Mouse (Mus musculus) gastrocnemius, adult 8-10 months (tissue): ENCODE results near the gene Olfr1291-ps1. TPM values are rescaled to one million over a fixed set of nuclear protein-coding genes. Genes with fewer than 3 reads are reported as not detected.

Source experiments
- DNase-seq, 2 experiments: peaks; one replicate each; pipeline ENCODE4 v3.0.0; 2022; ENCODE audit warnings: low spot score in 2 of 2
- total RNA-seq, 4 experiments: library from RNA; stranded (reverse); gene quantifications; 2 replicates each; pipeline ENCODE4 v1.2.4; 2022

Olfr1291-ps1 gene
- not detected for total RNA-seq

DNA sequence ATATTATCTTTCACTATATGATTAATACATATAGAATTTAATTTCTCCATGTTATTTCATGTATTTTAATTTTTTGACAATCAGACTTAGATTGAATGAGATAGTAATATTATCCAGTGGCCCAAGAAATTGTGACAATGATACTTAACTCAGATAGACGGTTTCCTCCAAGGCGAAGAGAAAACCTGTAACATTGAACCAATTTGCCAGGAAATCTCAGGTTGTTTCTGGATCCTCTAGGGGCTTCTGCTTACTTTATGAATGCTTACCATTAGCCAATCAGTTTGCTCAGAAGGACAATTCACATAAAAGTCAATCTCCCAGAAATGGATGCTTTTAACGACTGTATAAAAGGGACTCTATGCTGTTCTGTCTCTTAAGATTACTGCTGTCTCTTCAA, at the start of gene Olfr1291-ps1:
TSS of gene Olfr1291-ps1 (plus strand) at position 301 of the 400 bp plus-strand sequence.
- DNase-seq = no peak

DNA sequence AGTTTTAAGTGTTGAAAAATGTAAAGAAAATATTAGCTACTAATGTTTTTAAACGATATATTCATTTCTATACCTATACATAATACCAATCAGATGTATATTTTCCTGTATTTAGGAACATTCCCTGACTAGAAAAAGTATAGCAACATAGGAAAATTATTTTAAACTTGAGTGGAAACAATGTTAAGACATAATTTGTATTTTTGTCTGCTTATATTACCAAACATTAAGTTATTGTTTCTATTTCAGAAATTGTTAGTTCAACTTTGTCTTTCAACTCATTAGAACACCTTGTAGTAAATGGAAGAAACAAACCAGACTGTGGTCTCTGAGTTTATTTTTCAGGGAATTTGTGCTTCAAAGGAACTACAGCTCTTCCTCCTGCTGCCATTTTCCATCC, 48.1 kb upstream of the Olfr1291-ps1 start, which contains the start of gene Olfr1287:
TSS of gene Olfr1287 (plus strand) at position 301 of the 400 bp plus-strand sequence.
- no peak for DNase-seq

DNA sequence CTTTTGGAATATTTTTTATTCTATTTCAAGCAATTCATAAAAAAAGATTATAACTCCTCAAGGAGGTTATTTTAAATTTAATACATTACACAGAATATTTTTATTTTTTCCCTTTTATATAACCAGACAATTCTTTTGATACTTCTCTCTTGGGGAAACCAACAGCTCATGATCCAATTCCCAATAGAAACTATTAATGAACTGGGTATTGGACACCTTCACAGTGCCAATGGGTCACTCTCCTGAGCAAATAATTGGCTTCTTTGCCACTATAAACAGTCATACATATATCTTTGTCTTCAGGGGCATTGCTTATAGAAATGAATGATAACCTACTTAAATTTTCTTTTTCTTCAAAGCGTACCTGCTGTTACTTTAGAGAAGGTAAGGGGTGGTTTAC, 23.2 kb upstream of the Olfr1291-ps1 start, which contains the start of gene Olfr1288:
TSS of gene Olfr1288 (plus strand) at position 301 of the 400 bp plus-strand sequence.
- no peak for DNase-seq

DNA sequence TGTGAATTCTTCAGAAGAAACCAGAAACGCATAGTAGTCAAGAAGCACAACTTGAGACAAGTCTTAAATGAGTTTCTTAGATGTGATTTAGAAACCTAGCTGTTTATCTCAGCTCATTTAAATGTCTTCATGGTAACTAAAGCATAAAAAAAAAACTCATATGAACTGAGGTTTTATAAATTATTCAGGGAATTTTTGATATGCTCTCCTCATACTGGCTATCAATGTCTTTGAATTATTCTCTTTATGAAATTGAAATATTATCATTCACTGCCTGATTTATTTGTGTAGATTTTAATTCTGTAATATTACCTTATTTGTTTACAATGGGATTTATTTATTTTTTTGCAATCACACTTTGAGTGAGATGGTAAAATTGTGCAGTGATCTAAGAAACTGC, 16.5 kb upstream of the Olfr1291-ps1 start, which contains the start of gene Olfr1289:
TSS of gene Olfr1289 (plus strand) at position 301 of the 400 bp plus-strand sequence.
- DNase-seq = no peak

DNA sequence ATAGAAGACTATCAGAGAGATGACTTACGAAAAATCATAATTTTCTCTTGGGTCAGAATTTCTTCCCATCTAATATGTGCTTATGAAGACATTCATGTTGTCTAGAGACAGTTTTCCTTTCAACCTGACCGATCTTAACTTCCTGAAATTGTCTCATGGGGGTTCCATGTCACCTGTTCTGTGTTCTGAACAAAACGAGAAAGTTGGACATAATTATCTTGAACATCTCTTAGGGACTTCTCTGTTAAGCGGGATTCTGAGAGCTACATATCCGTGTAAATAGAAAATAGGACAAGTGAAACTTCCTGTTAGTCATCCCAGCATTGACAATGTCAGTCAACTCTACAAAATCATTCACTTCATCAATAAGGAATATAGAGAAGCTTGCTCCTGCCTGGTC, 3.3 kb upstream of the Olfr1291-ps1 start, which contains the start of gene Olfr1290:
TSS of gene Olfr1290 (minus strand) at position 101 of the 400 bp plus-strand sequence.
- no peak for DNase-seq

DNA sequence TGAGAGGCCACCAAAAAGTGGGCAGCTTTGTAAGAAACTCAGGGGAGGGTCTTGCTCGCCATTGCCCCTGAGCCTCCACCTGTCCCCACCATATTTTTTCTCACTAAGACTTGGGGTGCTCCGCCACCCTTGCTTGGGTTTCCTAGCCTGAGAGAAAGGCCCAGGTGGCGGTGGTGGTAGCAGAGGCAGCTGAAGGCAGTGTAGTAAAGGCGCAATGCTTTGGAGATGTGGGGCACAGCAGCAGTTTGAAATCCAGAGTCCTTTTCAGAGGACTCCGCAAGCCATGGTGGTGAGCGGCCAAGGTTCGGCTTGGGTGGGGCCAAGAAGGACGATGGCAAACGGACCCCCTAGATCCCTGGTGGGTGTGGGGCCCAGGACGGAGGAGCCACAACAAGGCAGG, 20.5 kb downstream of the Olfr1291-ps1 start:
- no peak for DNase-seq

DNA sequence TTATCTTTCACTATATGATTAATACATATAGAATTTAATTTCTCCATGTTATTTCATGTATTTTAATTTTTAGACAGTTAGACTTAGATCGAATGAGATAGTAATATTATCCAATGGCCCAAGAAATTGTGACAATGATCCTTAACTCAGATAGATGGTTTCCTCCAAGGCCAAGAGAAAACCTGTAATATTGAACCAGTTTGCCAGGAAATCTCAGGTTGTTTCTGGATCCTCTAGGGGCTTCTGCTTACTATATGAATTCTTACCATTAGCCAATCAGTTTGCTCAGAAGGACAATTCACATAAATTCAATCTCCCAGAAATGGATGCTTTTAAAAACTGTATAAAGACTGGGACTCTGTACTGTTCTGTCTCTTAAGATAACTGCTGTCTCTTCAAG, 27.9 kb downstream of the Olfr1291-ps1 start, which contains the start of gene Olfr1293-ps:
TSS of gene Olfr1293-ps (plus strand) at position 301 of the 400 bp plus-strand sequence.
- DNase-seq = no peak

DNA sequence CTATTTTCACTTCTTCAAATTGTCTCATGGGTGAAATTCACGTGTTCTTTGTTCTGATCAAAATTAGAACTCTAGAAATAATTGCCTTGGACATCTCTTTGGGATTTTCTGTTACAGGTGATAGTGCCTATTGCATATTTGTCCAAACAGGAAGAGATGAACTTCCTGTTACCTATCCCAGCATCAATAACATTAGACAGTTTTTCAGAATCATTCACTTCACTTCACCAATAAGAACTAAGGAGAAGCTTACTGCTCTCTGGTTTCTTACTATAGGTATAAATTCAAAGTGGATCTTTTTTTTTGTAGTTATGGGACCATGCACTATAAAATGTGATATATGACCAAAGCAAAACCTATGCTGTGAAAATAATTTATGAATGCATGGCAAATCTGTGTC, 43.2 kb downstream of the Olfr1291-ps1 start, which contains the start of gene Olfr1294:
TSS of gene Olfr1294 (minus strand) at position 101 of the 400 bp plus-strand sequence.
- DNase-seq = no peak

Other genes starting within 250 kb of the Olfr1291-ps1 start
- not detected for gene Olfr1276, start 242.7 kb upstream of the Olfr1291-ps1 start, total RNA-seq
- not detected for gene Olfr1277, start 223.1 kb upstream of the Olfr1291-ps1 start, total RNA-seq
- not detected for gene Olfr1278, start 207.0 kb upstream of the Olfr1291-ps1 start, total RNA-seq
- not detected for gene Olfr1279, start 196.5 kb upstream of the Olfr1291-ps1 start, total RNA-seq
- gene Olfr1280, start 183.2 kb upstream of the Olfr1291-ps1 start, total RNA-seq = not detected
- gene Olfr1281, start 170.7 kb upstream of the Olfr1291-ps1 start, total RNA-seq = not detected
- not detected for gene Olfr1282, start 161.1 kb upstream of the Olfr1291-ps1 start, total RNA-seq
- not detected for gene Olfr1283, start 130.4 kb upstream of the Olfr1291-ps1 start, total RNA-seq
- gene Olfr1284, start 121.7 kb upstream of the Olfr1291-ps1 start, total RNA-seq = not detected
- gene Olfr1286, start 74.1 kb upstream of the Olfr1291-ps1 start, total RNA-seq = not detected
- not detected for gene Olfr1287, start 48.0 kb upstream of the Olfr1291-ps1 start, total RNA-seq
- not detected for gene Olfr1288, start 23.1 kb upstream of the Olfr1291-ps1 start, total RNA-seq
- not detected for gene Olfr1289, start 16.4 kb upstream of the Olfr1291-ps1 start, total RNA-seq
- gene Olfr1290, start 3.4 kb upstream of the Olfr1291-ps1 start, total RNA-seq = not detected
- gene Olfr1293-ps, start 28.0 kb downstream of the Olfr1291-ps1 start, total RNA-seq = not detected
- not detected for gene Olfr1294, start 43.1 kb downstream of the Olfr1291-ps1 start, total RNA-seq
- gene Olfr1295, start 72.5 kb downstream of the Olfr1291-ps1 start, total RNA-seq = not detected
- gene Olfr1297, start 129.3 kb downstream of the Olfr1291-ps1 start, total RNA-seq = not detected
- not detected for gene Olfr1298, start 152.0 kb downstream of the Olfr1291-ps1 start, total RNA-seq
- gene Olfr1299, start 164.2 kb downstream of the Olfr1291-ps1 start, total RNA-seq = not detected